Mouse (Mus musculus): Measurements from ENCODE around the gene Ddx46. TPM values are rescaled to one million over a fixed set of nuclear protein-coding genes. Genes with fewer than 3 reads are reported as not detected.

The Ddx46 gene
- 10 to 100 TPM; 46.0 to 50.8 TPM for total RNA-seq (2021)
- long read RNA-seq, experiment 1, full-length matches to known transcripts: 5 of 14 reads
- long read RNA-seq, experiment 1, partial matches to known transcripts: 1 of 14 reads
- long read RNA-seq, experiment 1, other reads (novel, unspliced or antisense): 8 of 14 reads
- long read RNA-seq, experiment 2, full-length matches to known transcripts: 10 of 19 reads
- long read RNA-seq, experiment 2, partial matches to known transcripts: 5 of 19 reads
- long read RNA-seq, experiment 2, other reads (novel, unspliced or antisense): 4 of 19 reads

- DNase-seq (ENCODE audit: low spot score in 2 of 2): peak; percentile 83 to 87
These were observed at the start of gene Ddx46 for GRCm38 (mm10) chr13:55634639-55635127. TSS of gene Ddx46 (plus strand) at chr13:55635027.

GRCm38 (mm10) chr13:55591961-55592490 lies 42.8 kb upstream of the Ddx46 start:
- no peak for DNase-seq (ENCODE audit: low spot score in 2 of 2)

- DNase-seq (ENCODE audit: low spot score in 2 of 2): peak; percentile 95 to 97
These were observed 42.1 kb upstream of the Ddx46 start for GRCm38 (mm10) chr13:55592512-55593253.

- DNase-seq (ENCODE audit: low spot score in 2 of 2): no peak
These were observed 41.5 kb upstream of the Ddx46 start for GRCm38 (mm10) chr13:55593254-55593747.

GRCm38 (mm10) chr13:55595375-55595774 lies 39.5 kb upstream of the Ddx46 start:
- DNase-seq (ENCODE audit: low spot score in 2 of 2): peak; percentile 49 to 59

GRCm38 (mm10) chr13:55596802-55597201 lies 38.0 kb upstream of the Ddx46 start:
- DNase-seq (ENCODE audit: low spot score in 2 of 2): no peak

GRCm38 (mm10) chr13:55599566-55600540 lies 35.0 kb upstream of the Ddx46 start, which contains the start of gene B4galt7:
TSS of gene B4galt7 (plus strand) at chr13:55599896.
- peak; percentile 80 to 81 for DNase-seq (ENCODE audit: low spot score in 2 of 2)

- DNase-seq (ENCODE audit: low spot score in 2 of 2): no peak
These were observed 34.2 kb upstream of the Ddx46 start for GRCm38 (mm10) chr13:55600657-55601056.

GRCm38 (mm10) chr13:55601611-55602010 lies 33.2 kb upstream of the Ddx46 start:
- DNase-seq (ENCODE audit: low spot score in 2 of 2): peak; percentile 82 to 88

- DNase-seq (ENCODE audit: low spot score in 2 of 2): no peak
These were observed 30.2 kb upstream of the Ddx46 start for GRCm38 (mm10) chr13:55604606-55605005.

GRCm38 (mm10) chr13:55606899-55607623 lies 27.8 kb upstream of the Ddx46 start:
- DNase-seq (ENCODE audit: low spot score in 2 of 2): peak in 1 of 2 experiments; percentile 34

- no peak for DNase-seq (ENCODE audit: low spot score in 2 of 2)
These were observed 27.2 kb upstream of the Ddx46 start for GRCm38 (mm10) chr13:55607624-55608006.

GRCm38 (mm10) chr13:55611996-55612395 lies 22.8 kb upstream of the Ddx46 start:
- no peak for DNase-seq (ENCODE audit: low spot score in 2 of 2)

GRCm38 (mm10) chr13:55613471-55613870 lies 21.4 kb upstream of the Ddx46 start:
- DNase-seq (ENCODE audit: low spot score in 2 of 2): no peak

- no peak for DNase-seq (ENCODE audit: low spot score in 2 of 2)
These were observed 15.5 kb upstream of the Ddx46 start for GRCm38 (mm10) chr13:55619328-55619727.

GRCm38 (mm10) chr13:55620275-55620674 lies 14.6 kb upstream of the Ddx46 start:
- no peak for DNase-seq (ENCODE audit: low spot score in 2 of 2)

- DNase-seq (ENCODE audit: low spot score in 2 of 2): peak in 1 of 2 experiments; percentile 39
These were observed 12.6 kb upstream of the Ddx46 start for GRCm38 (mm10) chr13:55622156-55622648.

- DNase-seq (ENCODE audit: low spot score in 2 of 2): peak; percentile 86 to 91
These were observed 11.9 kb upstream of the Ddx46 start, which contains the start of gene Caml for GRCm38 (mm10) chr13:55622649-55623541. TSS of gene Caml (plus strand) at chr13:55623005.

- no peak for DNase-seq (ENCODE audit: low spot score in 2 of 2)
These were observed 332 bp downstream of the Ddx46 start for GRCm38 (mm10) chr13:55635146-55635571.

Data from layer of hippocampus, postnatal 14 days (tissue).